Mouse (Mus musculus): ENCODE results near the gene Kif14.
"Not testable (repeated sequence)": the region's sequence is repeated elsewhere in the genome, so short reads cannot be mapped to it uniquely, and the experiment has no call there.

Gene Kif14

DNA sequence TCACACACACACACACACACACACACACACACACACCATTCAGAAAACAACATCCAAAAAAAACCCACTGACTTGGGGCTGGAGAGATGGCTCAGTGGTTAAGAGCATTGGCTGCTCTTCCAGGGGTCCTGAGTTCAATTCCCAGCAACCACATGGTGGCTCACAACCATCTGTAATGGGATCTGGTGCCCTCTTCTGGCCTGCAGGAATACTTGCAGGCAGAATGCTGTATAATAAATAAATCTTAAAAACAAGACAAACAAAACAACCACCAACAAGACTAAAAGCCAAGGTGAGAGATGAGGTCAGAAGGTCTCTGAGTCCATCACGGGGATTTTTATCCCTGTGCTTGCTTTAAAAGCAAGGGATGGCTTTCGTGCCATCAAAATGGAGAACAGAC is 90.5 kb downstream of the Kif14 start:
- not testable (repeated sequence) for DNase-seq (ENCODE audit: low spot score)

DNA sequence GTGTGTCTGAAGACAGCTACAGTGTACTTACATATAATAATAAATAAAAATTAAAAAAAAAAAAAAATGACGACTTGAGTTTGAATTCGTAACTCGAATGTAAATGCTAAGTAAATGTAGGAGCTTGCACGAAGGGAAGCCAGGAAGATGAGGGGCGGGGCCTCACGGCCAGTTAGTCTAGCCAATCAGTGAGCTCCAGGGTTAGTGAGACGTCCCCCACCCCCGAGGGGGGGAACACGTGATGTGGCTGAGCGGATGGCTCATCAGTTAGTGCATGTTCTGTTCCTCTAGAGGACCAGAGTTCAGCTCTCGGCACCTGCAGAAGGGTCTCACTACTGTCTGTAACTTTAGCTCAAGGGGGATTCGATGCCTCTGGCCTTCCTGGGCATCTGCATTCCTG is 91.3 kb downstream of the Kif14 start:
- DNase-seq (ENCODE audit: low spot score) = no peak

DNA sequence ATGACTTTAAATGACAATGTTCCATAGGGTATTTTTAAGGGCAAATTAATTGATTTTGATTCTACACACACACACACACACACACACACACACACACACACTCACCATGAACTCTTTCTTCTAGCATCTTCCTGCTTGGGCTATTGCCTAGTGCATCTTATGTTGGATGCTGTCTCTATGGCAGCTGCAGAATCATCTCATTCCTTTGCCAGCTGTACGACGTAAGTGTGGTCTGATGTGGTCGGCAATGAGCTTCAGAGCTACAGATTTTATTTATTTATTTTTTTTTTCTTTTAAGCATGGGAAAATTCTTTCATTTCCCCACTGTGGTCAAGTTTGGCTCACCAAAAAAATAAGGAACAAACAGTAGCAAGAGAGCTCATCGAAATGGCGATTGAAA is 92.6 kb downstream of the Kif14 start:
- DNase-seq (ENCODE audit: low spot score) = no peak

GRCm38 (mm10) chr1:136559284-136559683 is 93.1 kb downstream of the Kif14 start:
- DNase-seq (ENCODE audit: low spot score) = no peak

DNA sequence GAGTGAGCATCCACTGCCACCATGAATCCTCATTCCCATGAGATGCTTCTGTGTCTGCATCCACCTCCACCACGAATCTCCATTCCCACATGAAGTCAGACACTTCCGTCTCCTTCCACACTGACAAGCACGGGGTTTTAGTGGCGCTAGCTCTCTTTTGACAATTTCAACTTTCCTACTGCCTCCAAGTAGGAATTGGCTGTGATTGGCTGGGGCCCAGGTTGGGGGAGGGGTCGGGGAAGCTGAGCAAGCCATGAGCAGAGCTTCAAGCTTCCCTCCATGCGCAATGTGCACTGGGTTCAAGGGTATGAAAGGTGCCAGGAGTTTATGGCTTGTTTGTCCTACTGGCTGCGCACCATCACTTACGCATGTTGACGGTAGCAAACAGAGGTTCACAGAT is 93.6 kb downstream of the Kif14 start:
- no peak for DNase-seq (ENCODE audit: low spot score)

DNA sequence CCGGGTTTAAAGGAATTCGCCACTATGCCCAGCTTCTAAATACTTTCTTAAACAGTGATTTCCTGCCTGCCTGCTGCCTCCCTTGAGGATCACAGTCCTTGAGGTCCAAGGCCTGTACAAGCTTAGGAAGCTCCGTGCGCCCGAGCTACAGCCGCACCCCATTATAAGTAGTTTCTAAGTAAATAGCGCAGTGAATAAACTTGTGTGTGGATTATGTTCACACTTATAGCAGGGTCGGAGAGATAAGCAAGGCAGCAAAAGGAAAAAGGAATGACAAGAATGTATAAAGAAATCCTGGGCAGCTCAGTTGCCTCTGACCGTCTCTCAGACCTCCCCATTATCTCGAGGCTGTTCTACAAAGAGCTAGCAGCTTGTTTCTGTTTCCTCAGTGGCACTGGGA is 95.7 kb downstream of the Kif14 start:
- no peak for DNase-seq (ENCODE audit: low spot score)

GRCm38 (mm10) chr1:136563149-136563548 is 97.0 kb downstream of the Kif14 start:
- no peak for DNase-seq (ENCODE audit: low spot score)

DNA sequence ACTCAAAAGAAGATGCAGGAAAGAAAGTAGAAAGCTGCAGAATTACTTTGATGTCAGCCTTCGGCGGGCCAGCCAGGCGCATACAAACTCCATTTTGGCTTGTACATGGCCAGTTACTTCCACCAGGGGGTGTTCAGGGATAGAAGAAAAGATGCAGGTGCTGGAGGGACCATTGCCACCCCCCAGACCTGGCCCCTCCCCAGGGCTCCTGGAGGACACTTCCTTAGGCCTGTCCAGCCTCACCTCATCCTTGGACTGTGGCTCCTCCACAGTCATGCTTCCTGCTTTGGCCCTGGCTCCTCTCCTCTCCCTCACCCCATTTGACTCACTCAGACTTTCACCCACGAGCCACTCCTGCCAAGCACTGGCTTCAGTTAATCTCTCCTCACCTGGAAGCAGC is 98.8 kb downstream of the Kif14 start:
- no peak for DNase-seq (ENCODE audit: low spot score)

GRCm38 (mm10) chr1:136566386-136566785 is 100.2 kb downstream of the Kif14 start:
- no peak for DNase-seq (ENCODE audit: low spot score)

- no peak for DNase-seq (ENCODE audit: low spot score)
Observed at GRCm38 (mm10) chr1:136567641-136568040, 101.5 kb downstream of the Kif14 start.

DNA sequence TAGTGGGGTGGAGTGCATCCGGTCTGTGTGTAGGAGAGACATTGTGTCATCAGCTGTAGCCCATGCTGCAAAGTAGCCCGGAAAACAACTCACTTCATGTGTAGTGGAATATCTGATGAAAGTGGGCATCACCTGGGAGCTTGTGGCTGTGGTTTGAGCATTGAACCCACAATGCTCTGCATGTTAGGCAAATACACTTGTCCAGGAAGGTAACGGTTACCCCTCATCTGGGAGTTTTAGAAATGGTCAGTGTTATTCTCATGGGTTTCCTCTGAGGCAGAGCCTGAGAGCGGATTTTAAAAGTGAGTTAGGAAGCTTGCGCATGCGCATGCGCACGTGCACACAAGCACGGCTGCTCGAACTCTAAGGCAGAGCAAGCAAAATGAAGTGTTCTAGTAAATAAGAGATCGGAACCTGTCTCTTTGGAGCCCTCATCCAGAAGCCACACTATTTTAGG is 102.6 kb downstream of the Kif14 start:
- no peak for DNase-seq (ENCODE audit: low spot score)

- DNase-seq (ENCODE audit: low spot score) = no peak
Observed at GRCm38 (mm10) chr1:136569206-136569605, 103.1 kb downstream of the Kif14 start.

DNA sequence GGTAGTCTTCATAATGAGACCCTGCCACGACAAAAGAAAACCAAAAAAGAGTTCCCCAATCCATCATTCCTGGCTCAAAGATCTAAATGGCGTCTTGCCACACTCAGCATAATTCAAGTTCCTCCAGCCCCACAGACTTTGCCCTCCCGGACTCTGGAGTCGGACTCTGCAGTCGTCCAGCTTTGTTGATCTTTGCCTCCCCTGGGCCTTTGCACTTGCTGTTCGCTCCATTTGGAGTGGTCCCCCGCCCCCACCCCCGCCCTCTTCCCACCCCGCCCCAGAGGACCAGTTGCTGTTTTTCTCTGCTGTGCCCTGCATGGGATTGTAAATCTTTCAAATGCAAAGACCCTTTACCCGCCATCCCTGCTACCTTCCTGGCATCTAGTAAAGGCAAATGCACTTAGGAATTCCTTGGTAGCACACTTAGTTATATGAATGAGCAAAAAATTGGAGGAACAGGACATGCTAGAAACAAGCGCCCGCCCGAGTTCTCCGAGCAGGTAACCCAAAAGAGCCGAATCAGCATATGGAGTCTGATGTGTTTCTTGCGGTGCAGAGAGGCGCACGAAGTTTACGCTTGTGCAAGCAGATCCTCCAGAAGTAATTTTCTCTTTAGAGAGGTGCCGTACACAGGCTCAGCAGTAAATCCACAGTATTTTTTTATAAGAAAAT is 103.6 kb downstream of the Kif14 start:
- DNase-seq (ENCODE audit: low spot score) = no peak

GRCm38 (mm10) chr1:136570298-136570653 is 104.1 kb downstream of the Kif14 start:
- DNase-seq (ENCODE audit: low spot score) = no peak

DNA sequence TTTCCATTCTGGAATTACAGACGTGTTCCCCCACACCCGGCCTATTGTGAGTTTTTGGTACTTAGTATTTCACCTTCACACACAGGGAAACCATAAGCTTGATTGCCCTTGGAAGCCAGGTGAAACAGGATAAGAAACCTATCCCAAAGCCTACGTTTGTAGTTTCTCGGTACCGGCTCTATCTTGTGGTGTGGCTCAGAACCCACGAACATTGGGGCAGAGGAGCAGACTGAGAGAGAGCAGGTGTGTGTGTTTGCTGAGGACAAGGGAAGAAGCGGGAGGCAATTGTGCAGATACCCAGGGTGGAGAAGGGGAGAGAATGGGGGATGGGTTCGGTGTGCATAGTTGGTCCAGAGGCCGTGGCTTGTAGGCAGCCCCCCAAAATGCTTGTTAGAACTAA is 104.8 kb downstream of the Kif14 start:
- no peak for DNase-seq (ENCODE audit: low spot score)

- no peak for DNase-seq (ENCODE audit: low spot score)
Observed at GRCm38 (mm10) chr1:136571530-136571929, 105.4 kb downstream of the Kif14 start.

DNA sequence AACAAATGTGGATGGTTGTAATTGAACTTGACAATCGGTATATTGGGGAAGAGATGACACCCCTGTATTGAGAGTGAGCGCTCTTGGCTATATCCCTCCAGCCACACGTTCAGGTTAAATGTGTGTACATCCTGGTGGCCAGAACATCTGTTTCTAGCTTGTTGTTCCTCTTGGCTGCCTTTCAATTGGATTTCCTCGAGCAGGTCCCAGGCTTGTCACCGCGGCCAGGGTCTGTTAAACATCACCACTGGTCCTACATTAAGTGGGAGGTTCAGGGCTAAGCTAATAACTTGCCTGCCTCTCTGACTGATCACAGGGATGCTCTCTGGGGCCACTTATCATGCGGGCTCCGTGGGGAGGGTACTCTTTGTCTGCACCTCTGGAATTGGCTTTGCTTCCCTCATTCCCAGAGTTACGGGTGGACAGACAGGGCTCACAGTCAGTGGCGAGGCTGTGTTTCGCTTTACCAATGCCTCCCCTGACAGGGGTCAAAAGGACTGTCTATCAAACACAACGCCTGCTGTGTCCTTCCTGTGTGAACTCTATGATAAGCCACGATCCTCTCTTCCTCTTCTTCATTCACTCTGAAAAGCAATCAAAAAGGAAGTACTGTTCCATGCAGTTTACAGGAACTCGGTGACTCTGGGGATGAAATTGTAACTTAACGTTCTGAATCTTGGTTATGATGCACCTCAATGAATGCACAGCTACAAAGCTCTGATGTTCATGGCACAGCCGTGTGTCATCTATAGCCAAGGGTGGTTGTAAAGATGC is 111.9 kb downstream of the Kif14 start:
- peak; percentile 45 for DNase-seq (ENCODE audit: low spot score)

GRCm38 (mm10) chr1:136579360-136579759 is 113.2 kb downstream of the Kif14 start:
- DNase-seq (ENCODE audit: low spot score) = no peak

- DNase-seq (ENCODE audit: low spot score) = no peak
Observed at GRCm38 (mm10) chr1:136580266-136580665, 114.1 kb downstream of the Kif14 start.

All from embryo, embryonic 10 days (tissue).